Mouse (Mus musculus) lung, postnatal 0 days (tissue): ENCODE data around the gene Tek.

Experiments used
- CTCF ChIP-seq: IDR thresholded peaks from 2 replicates; pipeline ENCODE4 v1.5.1; 2016; ENCODE audit warnings: antibody characterized with exemption, mild to moderate bottlenecking
- EP300 ChIP-seq: IDR thresholded peaks from 2 replicates; pipeline ENCODE4 v1.6.1; 2016; ENCODE audit warnings: antibody characterized with exemption, mild to moderate bottlenecking, control low read depth

GRCm38 (mm10) chr4:94826891-94827290, 87.8 kb downstream of the Tek start:
- TF ChIP-seq CTCF, result no peak
- peak; percentile 48 for TF ChIP-seq EP300
